Mouse (Mus musculus) kidney, postnatal 25 days (tissue): ENCODE measurements around the gene Vat1.
"Not testable (repeated sequence)": the region's sequence is repeated elsewhere in the genome, so short reads cannot be mapped to it uniquely, and the experiment has no call there.

Experiments used
- DNase-seq, 2 experiments: peaks; one replicate each; pipeline ENCODE4 v3.0.0; 2021; ENCODE audit warnings: mixed read lengths in 2 of 2

The Vat1 gene

DNA sequence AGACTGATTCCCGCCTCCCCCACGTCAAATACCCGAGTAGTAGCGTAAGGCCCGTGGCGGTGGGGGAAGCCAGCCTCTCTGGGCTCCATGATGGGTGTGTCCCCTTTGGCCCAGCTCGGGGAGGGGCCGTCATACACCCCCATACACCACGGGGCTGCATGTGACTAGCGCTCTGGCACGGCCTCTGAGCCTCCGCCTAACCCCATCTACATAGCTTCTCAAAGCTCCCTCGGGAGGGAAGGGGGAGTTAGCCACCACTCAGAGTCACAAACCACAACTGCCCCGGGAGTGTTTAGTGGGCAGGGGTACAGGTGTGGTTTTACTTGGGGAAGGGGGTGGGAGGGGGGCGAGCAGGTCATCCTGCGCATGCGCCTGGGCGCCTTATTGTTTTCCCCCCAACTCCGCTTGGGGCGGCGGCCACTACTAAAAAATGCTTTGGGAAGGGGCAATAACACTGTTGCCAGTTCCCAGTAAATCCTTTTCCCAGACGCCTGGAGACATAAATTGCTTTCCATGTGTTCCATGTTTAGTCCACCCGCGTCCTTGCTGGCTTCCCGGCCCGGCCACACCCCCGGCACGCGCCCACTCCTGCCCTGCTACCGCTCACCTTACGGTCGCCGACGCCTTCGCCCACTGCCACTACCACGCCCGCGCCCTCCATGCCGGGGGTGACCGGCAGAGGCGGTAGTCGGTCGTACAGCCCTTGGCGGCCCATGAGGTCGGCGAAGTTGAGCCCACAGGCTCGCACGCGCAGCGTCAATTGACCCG lies 745 bp downstream of the Vat1 start:
- DNase-seq, result peak; percentile 53 to 81

- DNase-seq, result peak; percentile 38 to 50
Observed at GRCm38 (mm10) chr11:101464211-101465100, 1.6 kb downstream of the Vat1 start, which contains the start of gene Rnd2. Gene Rnd2 (plus strand): TSS chr11:101464999.

GRCm38 (mm10) chr11:101462583-101463440 lies 3.2 kb downstream of the Vat1 start:
- DNase-seq, result no peak

- no peak for DNase-seq
Observed at GRCm38 (mm10) chr11:101462141-101462540, 3.9 kb downstream of the Vat1 start.

DNA sequence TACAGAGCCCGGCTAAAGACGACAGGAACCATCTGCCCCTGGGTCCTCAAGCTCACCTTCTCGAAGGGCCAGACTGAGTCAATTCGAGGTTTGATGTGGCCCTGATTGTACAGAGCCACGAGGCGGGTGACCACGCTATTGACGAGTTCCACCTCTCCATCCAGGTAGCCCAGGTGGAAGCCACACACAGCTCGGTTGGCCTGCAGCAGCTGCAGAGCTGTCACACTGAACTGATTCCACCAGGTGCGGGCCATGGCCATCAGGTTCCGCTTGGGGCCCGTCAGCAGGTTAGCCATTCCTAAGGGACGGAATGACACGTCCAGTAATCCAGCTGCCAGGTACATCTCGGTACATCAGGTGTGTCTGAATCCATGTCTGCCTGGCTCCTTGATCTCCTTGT lies 5.7 kb downstream of the Vat1 start:
- DNase-seq, result peak in 1 of 2 experiments; percentile 39

- DNase-seq, result peak; percentile 41 to 82
Observed at GRCm38 (mm10) chr11:101459716-101460115, 6.3 kb downstream of the Vat1 start.

DNA sequence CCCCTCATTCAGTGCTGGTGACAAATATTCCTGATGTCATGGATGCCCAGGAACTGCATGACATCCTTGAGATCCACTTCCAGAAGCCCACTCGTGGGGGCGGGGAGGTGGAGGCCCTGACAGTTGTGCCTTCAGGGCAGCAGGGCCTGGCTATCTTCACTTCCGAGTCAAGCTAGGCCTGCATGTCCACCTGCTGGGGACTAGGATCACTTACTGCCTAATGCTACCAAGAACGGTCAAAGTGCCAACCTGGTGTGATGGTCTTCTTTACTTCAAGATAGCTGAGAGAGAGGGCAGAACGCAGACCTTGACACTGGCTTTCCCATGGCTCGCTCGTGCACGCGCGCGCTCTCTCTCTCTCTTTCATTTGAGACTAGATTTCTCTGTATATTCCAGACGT lies 7.8 kb downstream of the Vat1 start:
- no peak for DNase-seq

DNA sequence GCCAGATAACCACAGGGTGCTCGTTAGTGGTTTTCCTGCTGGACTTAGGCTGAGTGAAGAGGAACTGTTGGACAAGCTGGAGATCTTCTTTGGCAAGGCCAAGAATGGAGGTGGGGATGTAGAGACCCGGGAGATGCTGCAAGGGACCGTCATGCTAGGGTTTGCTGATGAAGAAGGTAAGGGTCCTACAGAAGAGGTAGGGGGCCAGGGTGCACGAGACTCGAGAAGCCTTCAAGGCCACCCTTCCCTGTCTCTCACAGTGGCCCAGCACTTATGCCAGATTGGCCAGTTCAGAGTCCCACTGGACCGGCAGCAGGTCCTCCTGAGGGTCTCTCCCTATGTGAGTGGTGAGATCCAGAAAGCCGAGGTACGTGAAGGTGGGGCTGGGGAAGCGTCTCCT lies 8.4 kb downstream of the Vat1 start:
- no peak for DNase-seq

- DNase-seq, result no peak
Observed at GRCm38 (mm10) chr11:101455627-101456026, 10.4 kb downstream of the Vat1 start.

- peak in 1 of 2 experiments; percentile 19 for DNase-seq
Observed at GRCm38 (mm10) chr11:101454702-101455101, 11.3 kb downstream of the Vat1 start.

DNA sequence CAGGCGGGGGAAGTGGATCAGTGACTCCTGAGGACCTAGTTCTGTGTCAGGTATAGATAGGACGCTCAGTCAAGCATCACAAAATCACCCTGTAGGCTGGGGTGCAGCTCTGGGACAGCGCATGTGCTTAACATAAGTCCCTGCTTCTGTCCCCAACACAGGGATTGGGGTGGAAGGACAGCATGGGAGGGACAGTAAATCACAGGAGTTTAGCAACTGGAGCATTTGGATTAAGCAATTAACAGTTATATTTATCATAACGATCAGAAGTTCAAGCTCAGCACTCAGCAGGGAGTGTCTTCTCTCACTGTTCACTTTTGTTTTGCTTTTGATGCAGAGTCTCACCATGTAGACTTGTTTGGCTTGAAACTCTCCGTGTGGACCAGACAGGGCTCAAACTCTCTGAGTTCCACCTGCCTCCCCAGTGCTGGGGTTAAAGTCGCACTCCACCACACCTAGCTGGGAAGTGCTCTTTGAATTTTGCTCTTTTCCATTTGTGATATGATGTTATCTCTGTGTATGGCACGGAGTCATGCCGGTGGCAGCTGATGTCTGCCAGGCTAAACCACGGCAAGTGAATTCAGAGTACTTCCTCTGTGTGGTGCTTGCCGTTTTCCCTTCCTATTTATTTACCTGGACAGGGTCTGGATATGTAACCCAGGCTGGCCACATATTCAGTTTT lies 13.8 kb downstream of the Vat1 start:
- DNase-seq, result no peak

DNA sequence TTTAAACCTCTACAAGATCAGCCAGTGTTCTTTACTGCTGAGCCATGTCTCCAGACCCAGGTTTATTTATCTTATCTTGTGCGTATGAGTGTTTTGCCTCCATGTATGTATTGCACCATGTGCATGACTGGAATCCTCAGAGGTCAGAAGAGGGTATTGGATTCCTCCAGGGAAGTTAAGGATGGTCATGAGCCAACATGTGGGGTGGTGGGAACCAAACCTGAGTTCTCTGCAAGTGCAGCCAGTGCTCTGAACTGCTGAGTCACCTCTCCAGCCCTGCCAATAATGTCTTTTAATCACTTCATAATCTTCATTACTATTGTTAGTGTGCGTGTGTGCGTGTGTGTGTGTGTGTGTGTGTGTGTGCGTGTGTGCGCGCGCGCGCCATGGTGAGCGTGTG lies 14.5 kb downstream of the Vat1 start:
- no peak for DNase-seq

DNA sequence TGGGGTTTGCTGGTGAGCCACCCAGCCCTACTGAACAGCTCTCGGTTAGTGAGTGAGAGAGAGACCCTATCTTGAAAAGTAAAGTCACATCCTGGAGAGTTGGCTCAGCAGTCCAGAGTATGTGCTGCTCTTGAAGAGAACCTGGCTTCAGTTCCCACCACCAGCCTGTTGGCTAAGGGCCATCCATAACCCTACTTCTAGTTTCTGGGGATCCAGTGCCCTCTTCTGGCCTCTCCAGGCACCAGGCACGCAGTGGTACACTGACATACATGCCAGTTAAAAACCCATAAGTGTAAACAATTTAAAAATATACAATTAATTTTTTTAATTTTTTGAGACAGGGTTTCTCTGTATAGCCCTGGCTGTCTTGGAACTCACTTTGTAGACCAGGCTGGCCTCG lies 15.6 kb downstream of the Vat1 start:
- peak in 1 of 2 experiments; percentile 30 for DNase-seq

DNA sequence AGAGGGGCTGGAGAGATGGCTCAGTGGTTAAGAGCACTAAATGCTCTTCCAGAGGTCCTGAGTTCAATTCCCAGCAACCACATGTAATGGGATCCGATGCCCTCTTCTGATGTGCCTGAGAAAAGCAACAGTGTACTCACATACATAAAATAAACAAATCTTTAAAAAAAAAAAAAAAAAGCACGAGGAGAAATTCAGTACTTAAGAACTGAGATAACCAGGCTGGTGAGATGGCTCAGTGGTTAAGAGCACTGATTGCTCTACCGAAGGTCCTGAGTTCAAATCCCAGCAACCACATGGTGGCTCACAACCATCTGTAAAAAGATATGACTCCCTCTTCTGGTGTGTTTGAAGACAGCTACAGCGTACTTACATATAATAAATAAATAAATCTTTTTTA lies 16.4 kb downstream of the Vat1 start:
- DNase-seq, result not testable (repeated sequence)

- no peak for DNase-seq
Observed at GRCm38 (mm10) chr11:101448899-101449298, 17.1 kb downstream of the Vat1 start.

DNA sequence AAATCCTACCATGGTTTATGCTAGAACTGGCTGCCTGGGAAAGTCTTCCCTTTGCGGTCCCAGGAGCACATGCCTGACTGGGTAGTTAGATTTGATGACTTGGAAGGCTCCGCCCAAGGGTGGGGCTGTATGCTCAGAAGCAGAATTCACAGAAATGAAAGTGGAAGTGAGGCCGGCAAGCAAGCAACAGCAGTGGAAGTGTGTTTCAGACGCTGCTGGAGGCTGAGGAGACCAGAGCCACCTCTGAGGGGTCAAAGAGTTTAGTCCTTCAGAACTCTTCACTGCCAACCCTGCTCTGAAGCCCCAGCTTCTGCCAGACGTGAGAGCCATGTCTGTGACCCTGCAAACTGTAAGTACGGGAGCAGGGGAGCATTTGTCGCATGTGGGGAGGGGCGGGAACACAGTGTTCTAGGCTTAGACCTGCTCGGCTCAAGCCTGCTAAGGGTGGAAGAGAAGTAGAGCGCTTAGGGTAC lies 17.7 kb downstream of the Vat1 start, which contains the start of gene Ifi35:
Gene Ifi35, plus strand, starts transcription at position 134 of the 473 bp plus-strand sequence.
- peak; percentile 88 to 91 for DNase-seq

DNA sequence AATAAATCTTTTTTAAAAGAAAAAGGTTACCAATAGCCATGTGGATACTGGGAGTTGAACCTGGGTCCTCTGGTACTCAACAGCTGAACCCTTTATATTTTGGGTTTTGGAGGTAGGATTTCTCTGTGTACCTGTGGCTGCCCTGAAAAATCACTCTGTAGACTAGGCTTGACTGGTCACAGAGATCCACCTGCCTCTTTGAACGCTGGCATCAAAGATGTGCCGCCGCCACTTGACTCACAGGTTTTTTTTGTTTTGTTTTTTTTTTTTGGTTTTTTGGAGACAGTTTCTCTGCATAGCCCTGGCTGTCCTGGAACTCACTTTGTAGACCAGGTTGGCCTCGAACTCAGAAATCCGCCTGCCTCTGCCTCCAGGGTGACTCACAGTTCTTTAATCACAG lies 18.2 kb downstream of the Vat1 start:
- DNase-seq, result no peak

DNA sequence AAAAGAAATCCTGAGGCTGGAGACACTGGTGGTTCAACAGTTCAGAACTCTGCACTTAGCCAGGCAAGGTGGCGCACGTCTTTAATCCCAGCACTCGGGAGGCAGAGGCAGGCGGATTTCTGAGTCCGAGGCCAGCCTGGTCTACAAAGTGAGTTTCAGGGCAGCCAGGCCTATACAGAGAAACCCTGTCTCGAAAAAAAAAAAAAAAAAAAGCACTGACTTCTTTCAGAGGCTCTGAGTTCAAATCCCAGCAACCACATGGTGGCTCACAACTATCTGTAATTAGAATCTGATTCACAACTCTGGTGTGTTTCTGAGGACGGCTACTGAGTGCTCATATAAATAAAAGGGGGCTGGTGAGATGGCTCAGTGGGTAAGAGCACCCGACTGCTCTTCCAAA lies 19.2 kb downstream of the Vat1 start:
- DNase-seq, result not testable (repeated sequence)

- DNase-seq, result no peak
Observed at GRCm38 (mm10) chr11:101446319-101446718, 19.7 kb downstream of the Vat1 start.

DNA sequence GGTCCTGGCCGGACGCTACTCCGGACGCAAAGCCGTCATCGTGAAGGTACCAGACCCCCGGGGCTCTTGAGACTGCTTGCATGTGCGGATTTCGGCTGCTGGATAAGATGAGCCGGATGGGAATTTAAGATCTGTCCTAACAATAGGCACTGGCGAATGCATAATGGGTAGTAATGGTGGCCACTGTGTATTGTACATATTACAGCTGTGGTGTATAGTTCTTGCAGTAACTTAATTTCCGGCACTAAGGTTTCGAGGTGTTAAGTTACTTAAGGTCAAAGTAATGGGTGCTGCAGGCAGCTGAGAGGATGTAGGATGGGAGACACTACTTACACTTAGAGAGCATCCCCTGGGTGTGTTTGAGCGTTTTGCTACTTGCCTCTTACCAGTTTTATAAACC lies 23.3 kb downstream of the Vat1 start:
- no peak for DNase-seq

- DNase-seq, result peak; percentile 96 to 99
Observed at GRCm38 (mm10) chr11:101442127-101442693, 23.8 kb downstream of the Vat1 start, which contains the start of gene Rpl27. Gene Rpl27 (plus strand): TSS chr11:101442298.
